Mouse (Mus musculus) midbrain, postnatal 0 days (tissue): Measurements from ENCODE around the gene Klc3. TPM values are rescaled to one million over a fixed set of nuclear protein-coding genes. Genes with fewer than 3 reads are reported as not detected.

Experiments
- ATAC-seq: fragments of 200-750 bp; cut with Nextera tagmentation; 2 replicates; pipeline ENCODE4 v1.8.0; 2017; ENCODE audit warnings: moderate number of reproducible peaks, mild to moderate bottlenecking, moderate TSS enrichment, moderate library complexity; ENCODE audit not compliant: low FRiP score
- DNase-seq: peaks from one replicate; pipeline ENCODE4 v3.0.0-alpha.2; 2015; ENCODE audit warnings: low spot score
- H3K27ac ChIP-seq: fragments of 300-500 bp; sonication (generic); 2 replicates; pipeline ENCODE4 v1.5.1; 2014; ENCODE audit warnings: low read depth, mild to moderate bottlenecking, low read length, mixed read lengths
- H3K27me3 ChIP-seq: fragments of 300-500 bp; sonication (generic); 2 replicates; pipeline ENCODE4 v1.6.1; 2014; ENCODE audit warnings: low read length, control low read depth, mixed read lengths; ENCODE audit not compliant: insufficient read depth
- H3K36me3 ChIP-seq: fragments of 300-500 bp; sonication (generic); 2 replicates; pipeline ENCODE4 v1.6.1; 2014; ENCODE audit warnings: low read length, control low read depth, mixed read lengths; ENCODE audit not compliant: insufficient read depth
- H3K4me1 ChIP-seq: fragments of 300-500 bp; sonication (generic); 2 replicates; pipeline ENCODE4 v1.6.1; 2014; ENCODE audit warnings: mild to moderate bottlenecking, control low read depth, antibody characterized with exemption, low read length, mixed read lengths; ENCODE audit not compliant: insufficient read depth
- H3K4me2 ChIP-seq: fragments of 300-500 bp; sonication (generic); 2 replicates; pipeline ENCODE4 v1.6.1; 2014; ENCODE audit warnings: low read depth, mild to moderate bottlenecking, low read length, mixed read lengths; ENCODE audit not compliant: poor library complexity, severe bottlenecking
- H3K4me3 ChIP-seq: fragments of 300-500 bp; sonication (generic); 2 replicates; pipeline ENCODE4 v1.5.1; 2014; ENCODE audit warnings: low read depth, mild to moderate bottlenecking, low read length, moderate library complexity
- H3K9ac ChIP-seq: fragments of 300-500 bp; sonication (generic); replicated peaks from 2 replicates; pipeline ENCODE4 v1.6.1; 2014; ENCODE audit warnings: mild to moderate bottlenecking, low read length, moderate library complexity, mixed read lengths; ENCODE audit not compliant: poor library complexity, severe bottlenecking
- H3K9me3 ChIP-seq: fragments of 300-500 bp; sonication (generic); 2 replicates; pipeline ENCODE4 v1.6.1; 2016; ENCODE audit warnings: low read length, control low read depth
- CTCF ChIP-seq: IDR thresholded peaks from 2 replicates; pipeline ENCODE4 v1.5.1; 2016; ENCODE audit warnings: antibody characterized with exemption, mild to moderate bottlenecking
- whole genome bisulfite sequencing: fragments of 180-500 bp; shearing (Covaris S2); extraction: QIAGEN DNeasy Blood & Tissue Kit; methylation state at CpG from one replicate; pipeline ENCODE4 v1.1.7; 2014; 5-methylcytosine and 5-hydroxymethylcytosine counted together
- microRNA counts: library from miRNA; unstranded; fragments of <30 nt; microRNA quantifications from one replicate; lab custom pipeline; 2015
- microRNA-seq: library from miRNA; unstranded; fragments of <30 nt; microRNA quantifications from one replicate; pipeline ENCODE4, GENCODE M21; 2016; ENCODE audit warnings: borderline number of aligned reads
- polyA plus RNA-seq: library from polyadenylated mRNA; unstranded; fragments of >200 nt; fragmentation: Nextera tagmentation; extraction: Ambion mirVana; gene quantifications from 2 replicates; pipeline ENCODE4 v1.2.1, GENCODE M21; 2015
- total RNA-seq: library from RNA; depleted of rRNA; stranded (reverse); fragments of >200 nt; gene quantifications from 2 replicates; pipeline ENCODE4 v1.2.3, GENCODE M21; 2014; rRNA removed

Klc3 gene
- total and polyA plus RNA-seq, 2 experiments from 2014 or later = 1.4 to 1.9 TPM

GRCm38 (mm10) chr7:19344938-19345471 is 58.9 kb downstream of the Klc3 start:
- peak overlapping the region; percentile 83 for H3K27ac ChIP-seq
- peak overlapping the region; percentile 78 for H3K9ac ChIP-seq
- peak overlapping the region; percentile 62 for H3K4me3 ChIP-seq
- H3K36me3 ChIP-seq = peaks cover 11% of the 10 kb centered on the region
- peak overlapping the region; percentile 59 for H3K4me2 ChIP-seq
- H3K27me3 ChIP-seq = peaks cover 4% of the 10 kb centered on the region; the same call in 1 of the 2 replicates
- peaks cover 11% of the 10 kb centered on the region for H3K4me1 ChIP-seq
- WGBS = under 1% methylated on average over 31 of the region's 31 CpGs
- no peaks in the 10 kb centered on the region for H3K9me3 ChIP-seq
- DNase-seq = peak; percentile 97
- peak; percentile 6 for TF ChIP-seq CTCF
- ATAC-seq = peak; percentile 92

MicroRNAs encoded within 50 kb of the gene (microRNA counts, 519-probe panel; counts per million panel counts)
- 528 counts per million, percentile 58 among the panel's probes with 10 or more counts for microRNA mmu-miR-343 (lab: Ali Mortazavi, UCI)

Small RNA genes within 50 kb of the gene (microRNA-seq; reads per million reads assigned to microRNA genes)
- not detected for gene Mir343

Other genes with a start within 250 kb of the Klc3 start
- 2.3 and 7.4 TPM in 2 replicates for gene Gipr, start 238.0 kb downstream of the Klc3 start, total RNA-seq
- gene Gipr, start 238.0 kb downstream of the Klc3 start, polyA plus RNA-seq = 1.7 and 2.3 TPM in 2 replicates
- 83.7 and 89.0 TPM in 2 replicates for gene Eml2, start 227.7 kb downstream of the Klc3 start, total RNA-seq
- 13.1 and 13.4 TPM in 2 replicates for gene Eml2, start 227.7 kb downstream of the Klc3 start, polyA plus RNA-seq
- 3.1 and 4.7 TPM in 2 replicates for gene Gpr4, start 191.6 kb downstream of the Klc3 start, total RNA-seq
- gene Gpr4, start 191.6 kb downstream of the Klc3 start, polyA plus RNA-seq = 6.1 and 6.2 TPM in 2 replicates
- gene Opa3, start 175.8 kb downstream of the Klc3 start, total RNA-seq = 34.8 and 40.1 TPM in 2 replicates
- gene Opa3, start 175.8 kb downstream of the Klc3 start, polyA plus RNA-seq = 33.4 and 33.9 TPM in 2 replicates
- 50.9 and 56.9 TPM in 2 replicates for gene Vasp, start 132.3 kb downstream of the Klc3 start, total RNA-seq
- gene Vasp, start 132.3 kb downstream of the Klc3 start, polyA plus RNA-seq = 31.4 and 32.3 TPM in 2 replicates
- 1.8 and 2.2 TPM in 2 replicates for gene Ppm1n, start 124.0 kb downstream of the Klc3 start, total RNA-seq
- 1.2 and 1.4 TPM in 2 replicates for gene Ppm1n, start 124.0 kb downstream of the Klc3 start, polyA plus RNA-seq
- 160 and 172 TPM in 2 replicates for gene Rtn2, start 121.5 kb downstream of the Klc3 start, total RNA-seq
- 104 and 107 TPM in 2 replicates for gene Rtn2, start 121.5 kb downstream of the Klc3 start, polyA plus RNA-seq
- gene Fosb, start 94.1 kb downstream of the Klc3 start, total RNA-seq = 0.38 and 0.66 TPM in 2 replicates
- gene Fosb, start 94.1 kb downstream of the Klc3 start, polyA plus RNA-seq = 0.10 and 0.11 TPM in 2 replicates
- 50.3 and 71.4 TPM in 2 replicates for gene Ercc1, start 59.3 kb downstream of the Klc3 start, total RNA-seq
- gene Ercc1, start 59.3 kb downstream of the Klc3 start, polyA plus RNA-seq = 67.7 and 71.0 TPM in 2 replicates
- 8.7 and 14.0 TPM in 2 replicates for gene Cd3eap, start 44.6 kb downstream of the Klc3 start, total RNA-seq
- gene Cd3eap, start 44.6 kb downstream of the Klc3 start, polyA plus RNA-seq = 21.5 and 21.6 TPM in 2 replicates
- 0.52 and 1.0 TPM in 2 replicates for gene Ppp1r13l, start 44.4 kb downstream of the Klc3 start, total RNA-seq
- 1.5 and 2.0 TPM in 2 replicates for gene Ppp1r13l, start 44.4 kb downstream of the Klc3 start, polyA plus RNA-seq
- 63.0 and 68.3 TPM in 2 replicates for gene Ercc2, start 22.1 kb downstream of the Klc3 start, total RNA-seq
- 22.9 and 26.6 TPM in 2 replicates for gene Ercc2, start 22.1 kb downstream of the Klc3 start, polyA plus RNA-seq
- gene Ckm, start 672 bp upstream of the Klc3 start, total RNA-seq = 0.38 and 8.2 TPM in 2 replicates
- 0.21 and 0.25 TPM in 2 replicates for gene Ckm, start 672 bp upstream of the Klc3 start, polyA plus RNA-seq
- gene Mark4, start 54.7 kb upstream of the Klc3 start, total RNA-seq = 58.1 and 68.9 TPM in 2 replicates
- 16.2 and 17.0 TPM in 2 replicates for gene Mark4, start 54.7 kb upstream of the Klc3 start, polyA plus RNA-seq
- 0.28 and 0.49 TPM in 2 replicates for gene Exoc3l2, start 59.2 kb upstream of the Klc3 start, total RNA-seq
- gene Exoc3l2, start 59.2 kb upstream of the Klc3 start, polyA plus RNA-seq = 1.5 and 1.6 TPM in 2 replicates
- 17.8 and 21.4 TPM in 2 replicates for gene Bloc1s3, start 104.3 kb upstream of the Klc3 start, total RNA-seq
- 3.9 and 4.2 TPM in 2 replicates for gene Bloc1s3, start 104.3 kb upstream of the Klc3 start, polyA plus RNA-seq
- 14.9 and 23.9 TPM in 2 replicates for gene Trappc6a, start 104.3 kb upstream of the Klc3 start, total RNA-seq
- gene Trappc6a, start 104.3 kb upstream of the Klc3 start, polyA plus RNA-seq = 32.2 and 32.6 TPM in 2 replicates
- gene Nkpd1, start 113.7 kb upstream of the Klc3 start, total RNA-seq = 2.3 TPM in 2 replicates
- 1.6 and 1.8 TPM in 2 replicates for gene Nkpd1, start 113.7 kb upstream of the Klc3 start, polyA plus RNA-seq
- 114 and 127 TPM in 2 replicates for gene Ppp1r37, start 159.0 kb upstream of the Klc3 start, total RNA-seq
- 27.8 and 28.1 TPM in 2 replicates for gene Ppp1r37, start 159.0 kb upstream of the Klc3 start, polyA plus RNA-seq
- 0.33 and 1.2 TPM in 2 replicates for gene Zfp296, start 173.2 kb upstream of the Klc3 start, total RNA-seq
- gene Zfp296, start 173.2 kb upstream of the Klc3 start, polyA plus RNA-seq = 0.11 TPM in 1 of 2 replicates, not detected in the other
- gene Gemin7, start 173.5 kb upstream of the Klc3 start, total RNA-seq = 58.1 and 70.9 TPM in 2 replicates
- gene Gemin7, start 173.5 kb upstream of the Klc3 start, polyA plus RNA-seq = 158 and 181 TPM in 2 replicates
- gene Clasrp, start 200.4 kb upstream of the Klc3 start, total RNA-seq = 74.4 and 97.4 TPM in 2 replicates
- gene Clasrp, start 200.4 kb upstream of the Klc3 start, polyA plus RNA-seq = 70.3 and 74.7 TPM in 2 replicates
- gene Relb, start 225.3 kb upstream of the Klc3 start, total RNA-seq = 5.6 and 7.3 TPM in 2 replicates
- 5.6 and 6.2 TPM in 2 replicates for gene Relb, start 225.3 kb upstream of the Klc3 start, polyA plus RNA-seq